Mouse (Mus musculus): ENCODE data around the gene Trim69. TPM values are rescaled to one million over a fixed set of nuclear protein-coding genes. Genes with fewer than 3 reads are reported as not detected.

Trim69 gene
- 0.12 and 0.13 TPM in 2 replicates for polyA plus RNA-seq (2012; rRNA removed)

GRCm38 (mm10) chr2:122160680-122161079 is at the start of gene Trim69:
Trim69 (plus strand) TSS chr2:122160700.
- 53% methylated on average over 2 of the region's 2 CpGs for WGBS
- H3K27me3 ChIP-seq (ENCODE audit: control insufficient read depth, insufficient read depth, low read length): no peaks in the 10 kb centered on the region
- H3K4me3 ChIP-seq (ENCODE audit: control insufficient read depth, insufficient read depth, low read length): no peak within 1 kb of the TSS
- H3K27ac ChIP-seq (ENCODE audit: control insufficient read depth, insufficient read depth, low read length): peak within 1 kb of the TSS; percentile 15; the same call in 1 of the 2 replicates
- peak; percentile 63; the same call in 1 of the 2 replicates for TF ChIP-seq CTCF (IDR thresholded peaks at IDR 0.05; ENCODE audit: borderline replicate concordance, control insufficient read depth, extremely low read depth, insufficient read depth, low read length, poor library complexity)
- no peak for TF ChIP-seq POLR2A (IDR thresholded peaks at IDR 0.05; ENCODE audit: control insufficient read depth, extremely low read depth, insufficient read depth, low read length, poor library complexity)
- H3K36me3 ChIP-seq (ENCODE audit: control insufficient read depth, insufficient read depth, low read length): no peaks in the 10 kb centered on the region; the same call in 1 of the 2 replicates
- peaks cover 34% of the 10 kb centered on the region for H3K4me1 ChIP-seq (replicated peaks; ENCODE audit: control insufficient read depth, insufficient read depth, low read length)
- DNase-seq: peak; percentile 84

GRCm38 (mm10) chr2:122116888-122117287 is 43.6 kb upstream of the Trim69 start:
- H3K27me3 ChIP-seq (ENCODE audit: control insufficient read depth, insufficient read depth, low read length): no peaks in the 10 kb centered on the region
- whole genome bisulfite sequencing: 100% methylated on average over 2 of the region's 2 CpGs
- H3K27ac ChIP-seq (ENCODE audit: control insufficient read depth, insufficient read depth, low read length): no peak overlapping the region
- no peak overlapping the region for H3K4me3 ChIP-seq (ENCODE audit: control insufficient read depth, insufficient read depth, low read length)
- TF ChIP-seq CTCF (IDR thresholded peaks at IDR 0.05; ENCODE audit: borderline replicate concordance, control insufficient read depth, extremely low read depth, insufficient read depth, low read length, poor library complexity) (no peak), POLR2A (IDR thresholded peaks at IDR 0.05; ENCODE audit: control insufficient read depth, extremely low read depth, insufficient read depth, low read length, poor library complexity) (no peak)
- no peaks in the 10 kb centered on the region for H3K4me1 ChIP-seq (replicated peaks; ENCODE audit: control insufficient read depth, insufficient read depth, low read length)
- no peak for DNase-seq
- peaks cover 16% of the 10 kb centered on the region for H3K36me3 ChIP-seq (ENCODE audit: control insufficient read depth, insufficient read depth, low read length)

GRCm38 (mm10) chr2:122117961-122118958 is 42.2 kb upstream of the Trim69 start, which contains the start of gene Spg11:
Spg11 (minus strand) TSS chr2:122118386.
- WGBS: under 1% methylated on average over 47 of the region's 47 CpGs

GRCm38 (mm10) chr2:122125680-122126572 is 34.6 kb upstream of the Trim69 start:
- H3K27ac ChIP-seq (ENCODE audit: control insufficient read depth, insufficient read depth, low read length): peak overlapping the region; percentile 87
- no peak for TF ChIP-seq CTCF (IDR thresholded peaks at IDR 0.05; ENCODE audit: borderline replicate concordance, control insufficient read depth, extremely low read depth, insufficient read depth, low read length, poor library complexity)
- TF ChIP-seq POLR2A (IDR thresholded peaks at IDR 0.05; ENCODE audit: control insufficient read depth, extremely low read depth, insufficient read depth, low read length, poor library complexity): no peak
- DNase-seq: peak; percentile 40
- peaks cover 26% of the 10 kb centered on the region for H3K4me1 ChIP-seq (replicated peaks; ENCODE audit: control insufficient read depth, insufficient read depth, low read length)
- H3K27me3 ChIP-seq (ENCODE audit: control insufficient read depth, insufficient read depth, low read length): no peaks in the 10 kb centered on the region
- no peak overlapping the region for H3K4me3 ChIP-seq (ENCODE audit: control insufficient read depth, insufficient read depth, low read length)
- 22% methylated on average over 12 of the region's 12 CpGs for WGBS
- H3K36me3 ChIP-seq (ENCODE audit: control insufficient read depth, insufficient read depth, low read length): no peaks in the 10 kb centered on the region

More at GRCm38 (mm10) chr2:122117961-122118958, 42.2 kb upstream of the Trim69 start, which contains the start of gene Spg11:
- Histone ChIP-seq H3K36me3 (ENCODE audit: control insufficient read depth, insufficient read depth, low read length) (peaks cover 13% of the 10 kb centered on the region), H3K27me3 (ENCODE audit: control insufficient read depth, insufficient read depth, low read length) (no peaks in the 10 kb centered on the region), H3K27ac (ENCODE audit: control insufficient read depth, insufficient read depth, low read length) (peak within 1 kb of the TSS; percentile 55), H3K4me1 (replicated peaks; ENCODE audit: control insufficient read depth, insufficient read depth, low read length) (no peaks in the 10 kb centered on the region), H3K4me3 (ENCODE audit: control insufficient read depth, insufficient read depth, low read length) (peak within 1 kb of the TSS; percentile 69)
- TF ChIP-seq CTCF (IDR thresholded peaks at IDR 0.05; ENCODE audit: borderline replicate concordance, control insufficient read depth, extremely low read depth, insufficient read depth, low read length, poor library complexity) (peak; percentile 62; the same call in 1 of the 2 replicates), POLR2A (IDR thresholded peaks at IDR 0.05; ENCODE audit: control insufficient read depth, extremely low read depth, insufficient read depth, low read length, poor library complexity) (peak; percentile 100)
- peak; percentile 97 for DNase-seq

- DNase-seq: peak; percentile 28
- H3K4me1 ChIP-seq (replicated peaks; ENCODE audit: control insufficient read depth, insufficient read depth, low read length): peaks cover 26% of the 10 kb centered on the region
- H3K27me3 ChIP-seq (ENCODE audit: control insufficient read depth, insufficient read depth, low read length): no peaks in the 10 kb centered on the region
- peak overlapping the region; percentile 87 for H3K27ac ChIP-seq (ENCODE audit: control insufficient read depth, insufficient read depth, low read length)
- WGBS: 18% methylated on average over 5 of the region's 5 CpGs
- no peak overlapping the region for H3K4me3 ChIP-seq (ENCODE audit: control insufficient read depth, insufficient read depth, low read length)
- TF ChIP-seq CTCF (IDR thresholded peaks at IDR 0.05; ENCODE audit: borderline replicate concordance, control insufficient read depth, extremely low read depth, insufficient read depth, low read length, poor library complexity): no peak
- H3K36me3 ChIP-seq (ENCODE audit: control insufficient read depth, insufficient read depth, low read length): no peaks in the 10 kb centered on the region
Observed at GRCm38 (mm10) chr2:122126765-122127347, 33.6 kb upstream of the Trim69 start.

All from thymus, adult 2 months (tissue).